Mouse (Mus musculus): Measurements from ENCODE around the gene Cbfa2t3. TPM values are rescaled to one million over a fixed set of nuclear protein-coding genes. Genes with fewer than 3 reads are reported as not detected.

The Cbfa2t3 gene
- total RNA-seq, 2 experiments from 2014 or later: 31.7 to 41.5 TPM

- intact Hi-C loops (cut with DNase I): no loop called here
- no peak for DNase-seq (ENCODE audit: low spot score in 2 of 2)
Observed at GRCm38 (mm10) chr8:122671894-122672293, 27.0 kb downstream of the Cbfa2t3 start.

DNA sequence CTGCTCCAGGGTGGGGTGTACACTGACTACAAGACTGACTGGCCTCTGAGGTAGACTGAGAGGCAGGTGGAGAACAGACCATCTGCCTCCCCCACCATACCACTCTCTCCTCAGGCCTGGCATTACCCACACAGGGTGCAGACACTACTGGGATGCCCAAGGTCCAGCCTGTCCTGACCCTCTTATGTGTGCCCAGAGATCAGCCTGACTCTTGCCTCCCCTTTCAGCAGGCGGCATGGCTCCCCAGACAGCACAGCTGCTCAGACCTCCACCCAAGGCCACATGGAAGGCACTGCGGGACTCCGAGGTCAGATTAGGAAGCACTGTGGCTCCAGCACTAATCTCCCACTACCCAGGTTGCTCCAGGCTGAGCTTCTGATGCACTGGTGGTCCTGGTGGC lies 28.2 kb downstream of the Cbfa2t3 start:
- intact Hi-C loops (cut with DNase I): no loop called here
- no peak for DNase-seq (ENCODE audit: low spot score in 2 of 2)

DNA sequence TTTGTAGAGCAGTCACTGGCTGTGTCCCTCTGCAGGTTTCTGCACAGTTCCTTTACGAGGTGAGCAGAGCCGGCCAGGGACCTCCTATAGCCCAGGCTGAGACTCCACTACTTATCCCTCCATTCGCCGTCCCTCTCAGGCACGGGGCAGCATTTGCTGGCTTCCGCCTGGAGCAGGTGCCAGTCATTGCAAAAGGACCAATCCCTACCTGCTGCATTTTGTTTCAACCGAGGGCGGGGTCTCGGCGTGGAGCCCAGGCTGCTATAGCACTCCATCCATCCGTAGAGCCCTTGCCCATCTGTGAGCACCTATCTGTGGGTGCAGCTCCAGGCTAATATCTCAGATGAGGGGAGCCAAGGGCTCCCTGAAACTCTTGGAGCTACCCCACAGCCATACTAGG lies 28.9 kb downstream of the Cbfa2t3 start:
- intact Hi-C loops (cut with DNase I): no loop called here
- no peak for DNase-seq (ENCODE audit: low spot score in 2 of 2)

DNA sequence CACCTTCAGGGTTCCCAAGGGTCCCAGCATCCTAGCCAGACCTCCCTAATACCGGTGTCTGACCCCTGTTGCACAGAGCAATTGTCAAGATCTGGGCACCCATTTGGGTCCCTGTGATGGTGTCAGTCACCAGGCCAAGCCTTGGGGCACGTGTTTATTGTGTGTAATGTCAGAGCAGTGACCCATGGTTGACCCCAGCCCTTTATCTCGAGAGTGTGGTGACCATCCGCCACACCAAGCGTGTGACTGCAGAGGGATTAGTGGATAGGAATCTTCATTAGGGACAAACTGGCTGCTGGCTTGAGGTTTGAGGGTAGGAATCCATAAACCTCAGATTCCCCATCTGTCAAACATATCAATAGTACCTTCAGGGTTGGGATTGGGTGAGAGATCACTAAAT lies 29.5 kb downstream of the Cbfa2t3 start:
- intact Hi-C loops (cut with DNase I): loop anchor here (2.0 kb wide), 1 partner anchor 29 kb away; no protein-coding TSS in a partner anchor
- DNase-seq (ENCODE audit: low spot score in 2 of 2): no peak

DNA sequence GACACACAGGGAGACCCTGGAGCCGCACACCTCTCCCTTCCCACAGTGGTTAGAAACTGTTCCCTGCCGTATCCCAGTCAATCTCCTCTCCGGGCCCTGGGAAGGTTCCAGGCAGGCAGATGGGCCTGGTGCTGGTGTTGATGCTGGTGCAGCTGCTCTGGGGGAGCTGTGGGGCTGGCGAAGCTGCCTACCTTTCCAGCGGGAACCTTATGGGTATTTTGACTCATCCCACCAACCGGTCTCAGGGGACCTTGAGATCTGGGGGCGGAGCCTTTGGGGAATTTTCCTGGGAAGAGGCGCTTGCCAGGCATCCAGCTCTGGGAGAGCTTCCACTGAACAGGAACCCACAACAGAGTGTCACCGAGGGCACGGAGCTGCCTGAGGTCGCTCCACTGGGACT lies 31.1 kb downstream of the Cbfa2t3 start:
- intact Hi-C loops (cut with DNase I): loop anchor here (2.0 kb wide), 1 partner anchor 27 kb away; no protein-coding TSS in a partner anchor
- DNase-seq (ENCODE audit: low spot score in 2 of 2): peak; percentile 47 to 91

DNA sequence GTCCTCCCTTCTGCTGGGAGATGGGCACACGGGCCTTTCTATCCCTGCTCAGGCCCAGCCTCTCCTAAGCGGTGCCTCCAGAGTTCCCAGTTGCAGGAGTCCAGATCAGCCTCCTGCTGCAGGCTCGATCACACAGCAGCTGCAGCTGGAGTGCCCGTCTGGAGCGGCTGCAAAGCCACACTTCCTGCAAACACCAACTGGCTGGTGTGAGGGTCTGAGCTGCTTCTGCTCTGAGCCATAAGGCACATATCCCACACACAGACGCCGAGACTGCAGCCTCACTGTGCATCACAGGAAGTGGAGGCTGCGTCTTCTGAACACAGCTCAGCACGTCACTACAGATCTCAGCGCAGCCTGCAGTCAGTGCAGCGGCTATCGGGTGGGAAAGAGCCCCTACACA lies 32.1 kb downstream of the Cbfa2t3 start:
- DNase-seq (ENCODE audit: low spot score in 2 of 2): peak; percentile 52 to 90
- intact Hi-C loops (cut with DNase I): no loop called here

DNA sequence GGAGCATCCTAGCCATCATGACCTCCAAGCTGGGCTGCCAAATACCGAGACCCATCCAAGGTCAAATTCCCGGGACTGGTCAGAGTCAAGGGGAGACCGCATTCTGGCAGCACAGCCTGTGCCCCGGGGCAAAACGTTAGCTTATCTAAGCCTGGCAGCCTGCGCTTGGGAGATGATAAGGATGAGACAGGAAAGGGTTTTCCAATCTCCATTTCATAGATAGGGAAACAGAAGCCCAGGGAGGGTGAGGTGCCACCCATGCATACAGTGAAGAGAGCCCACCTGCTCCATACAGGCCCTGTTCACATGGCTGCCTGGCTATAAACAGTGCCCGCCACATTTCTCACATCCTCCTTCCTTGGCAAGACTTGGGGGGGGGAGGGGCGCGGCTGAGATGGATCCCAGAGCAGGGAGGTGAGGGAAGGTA lies 32.6 kb downstream of the Cbfa2t3 start:
- intact Hi-C loops (cut with DNase I): no loop called here
- DNase-seq (ENCODE audit: low spot score in 2 of 2): peak in 1 of 2 experiments; percentile 31

- no peak for DNase-seq (ENCODE audit: low spot score in 2 of 2)
- intact Hi-C loops (cut with DNase I): no loop called here
Observed at GRCm38 (mm10) chr8:122665667-122666316, 33.1 kb downstream of the Cbfa2t3 start.

DNA sequence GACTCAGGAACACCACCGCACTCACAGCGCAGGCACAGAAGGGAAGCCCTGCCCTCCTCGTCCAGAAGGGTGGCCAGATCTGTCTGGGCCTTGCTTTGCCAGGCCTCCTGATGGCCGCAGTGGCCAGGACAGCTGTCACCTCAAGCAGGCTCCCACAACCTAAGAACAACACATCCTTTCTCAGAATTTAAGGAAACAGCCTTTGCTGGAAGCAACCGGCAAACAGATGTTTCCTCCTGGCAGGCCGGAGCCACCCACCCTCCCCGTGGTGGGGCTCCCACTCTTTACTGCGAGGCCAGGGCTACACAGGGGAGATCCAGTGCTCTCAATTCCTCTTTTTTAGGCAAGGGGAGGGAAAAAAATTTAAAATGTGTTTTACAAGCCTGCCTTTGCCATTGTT lies 33.7 kb downstream of the Cbfa2t3 start:
- intact Hi-C loops (cut with DNase I): no loop called here
- DNase-seq (ENCODE audit: low spot score in 2 of 2): peak; percentile 41 to 54

GRCm38 (mm10) chr8:122663670-122664069 lies 35.2 kb downstream of the Cbfa2t3 start:
- intact Hi-C loops (cut with DNase I): no loop called here
- DNase-seq (ENCODE audit: low spot score in 2 of 2): no peak

DNA sequence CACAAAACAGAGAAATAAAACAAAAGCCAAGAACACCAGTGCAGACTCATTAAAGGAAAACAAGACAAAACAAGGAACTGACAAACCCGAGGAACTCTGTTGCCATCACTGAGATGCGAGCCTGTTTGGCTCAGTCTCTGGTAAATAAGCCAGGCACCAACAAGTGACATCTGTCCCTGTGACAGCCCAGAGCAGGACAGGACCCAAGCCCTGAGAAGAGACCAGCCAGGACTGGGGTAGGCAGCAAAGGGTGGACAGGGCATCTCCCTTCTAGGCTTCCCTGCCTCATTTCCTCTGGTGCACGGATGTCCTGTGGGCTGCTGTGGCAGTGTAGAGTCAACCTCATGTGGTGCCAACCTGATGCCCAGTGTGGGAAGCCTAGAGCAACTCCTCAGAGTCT lies 35.8 kb downstream of the Cbfa2t3 start:
- no peak for DNase-seq (ENCODE audit: low spot score in 2 of 2)
- intact Hi-C loops (cut with DNase I): no loop called here

GRCm38 (mm10) chr8:122661894-122662293 lies 37.0 kb downstream of the Cbfa2t3 start:
- intact Hi-C loops (cut with DNase I): no loop called here
- DNase-seq (ENCODE audit: low spot score in 2 of 2): no peak

DNA sequence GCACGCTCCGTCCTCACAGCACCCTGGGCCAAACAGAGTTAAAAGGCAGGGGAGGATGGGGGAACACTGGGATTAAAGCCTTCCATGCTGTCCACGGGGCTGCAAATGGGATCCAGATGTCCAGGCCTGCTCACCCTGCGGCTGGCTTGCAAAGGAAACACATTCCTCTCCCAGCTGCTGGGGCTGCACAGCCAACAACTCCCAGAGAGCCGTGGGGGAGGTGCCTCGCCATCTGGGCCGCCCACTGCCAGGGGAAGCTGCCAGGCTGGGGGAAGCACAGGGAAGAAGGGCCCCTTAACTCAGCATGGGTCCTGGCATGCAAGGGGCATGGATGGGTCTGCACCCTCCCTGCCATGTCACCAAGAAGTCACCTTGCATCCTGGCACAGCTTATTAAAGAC lies 37.8 kb downstream of the Cbfa2t3 start:
- peak; percentile 75 to 86 for DNase-seq (ENCODE audit: low spot score in 2 of 2)
- intact Hi-C loops (cut with DNase I): no loop called here

DNA sequence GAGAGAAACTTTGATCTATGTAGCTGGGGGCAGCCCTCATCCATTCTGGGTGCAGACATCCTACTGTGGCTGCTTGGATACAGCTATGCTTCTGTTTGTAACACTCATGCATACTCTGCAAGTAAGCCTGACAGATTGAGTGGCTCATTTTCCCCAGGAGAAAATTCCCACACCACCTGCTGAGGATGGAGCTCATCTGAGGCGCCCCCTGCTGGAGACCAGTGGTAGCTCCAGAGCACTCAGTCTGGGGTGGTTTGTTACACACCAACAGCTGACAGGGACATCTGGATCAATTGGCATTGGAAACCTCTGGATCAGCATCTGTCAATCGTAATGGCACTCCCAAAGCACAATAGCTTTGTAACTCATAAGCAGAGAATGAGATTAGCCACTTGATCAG lies 38.9 kb downstream of the Cbfa2t3 start:
- intact Hi-C loops (cut with DNase I): no loop called here
- no peak for DNase-seq (ENCODE audit: low spot score in 2 of 2)

- intact Hi-C loops (cut with DNase I): no loop called here
- DNase-seq (ENCODE audit: low spot score in 2 of 2): no peak
Observed at GRCm38 (mm10) chr8:122658807-122659160, 40.1 kb downstream of the Cbfa2t3 start.

GRCm38 (mm10) chr8:122658149-122658806 lies 40.6 kb downstream of the Cbfa2t3 start:
- intact Hi-C loops (cut with DNase I): no loop called here
- no peak for DNase-seq (ENCODE audit: low spot score in 2 of 2)

DNA sequence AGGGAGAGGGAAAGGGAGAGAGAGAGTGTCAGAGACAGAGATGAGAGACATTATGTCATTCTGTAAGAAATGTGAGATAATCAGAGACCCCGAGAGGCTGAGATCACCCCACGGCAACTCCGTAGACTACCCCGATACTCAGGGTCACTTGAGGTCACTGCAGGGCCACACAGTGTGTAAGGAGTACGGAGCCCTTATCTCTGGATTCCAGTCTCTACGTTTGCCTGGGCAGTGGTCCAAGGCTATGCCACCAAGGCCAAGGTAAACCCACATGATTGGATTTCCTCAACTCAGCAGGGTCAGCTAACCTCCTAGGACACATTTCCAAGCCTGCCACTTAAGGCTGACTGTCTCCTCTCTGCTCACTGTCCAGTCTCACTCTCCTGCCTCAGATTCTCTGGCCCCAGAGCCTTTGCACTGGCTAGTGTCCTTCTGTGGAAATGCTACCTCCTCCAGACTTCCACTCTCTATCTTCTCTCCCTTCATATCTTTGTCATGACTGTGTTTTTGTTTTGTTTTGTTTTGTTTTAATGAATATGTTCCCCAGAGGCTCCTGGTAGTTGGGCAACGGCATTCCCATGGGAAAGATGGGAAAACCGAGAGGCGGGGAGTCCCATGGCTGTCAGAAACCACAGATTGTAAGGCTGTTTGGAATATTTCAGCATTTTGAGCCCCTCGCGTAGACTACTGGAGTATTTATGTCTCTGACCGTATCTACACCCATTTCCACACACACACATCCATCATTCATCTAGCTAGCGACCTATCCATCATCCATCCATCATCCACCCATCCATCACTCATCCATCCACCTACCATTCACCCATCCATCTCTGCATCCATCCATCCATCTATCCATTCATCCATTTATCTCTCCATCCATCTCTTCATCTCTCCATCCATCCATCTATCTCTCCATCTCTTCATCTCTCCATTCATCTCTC lies 42.6 kb downstream of the Cbfa2t3 start:
- DNase-seq (ENCODE audit: low spot score in 2 of 2): no peak
- intact Hi-C loops (cut with DNase I): no loop called here

DNA sequence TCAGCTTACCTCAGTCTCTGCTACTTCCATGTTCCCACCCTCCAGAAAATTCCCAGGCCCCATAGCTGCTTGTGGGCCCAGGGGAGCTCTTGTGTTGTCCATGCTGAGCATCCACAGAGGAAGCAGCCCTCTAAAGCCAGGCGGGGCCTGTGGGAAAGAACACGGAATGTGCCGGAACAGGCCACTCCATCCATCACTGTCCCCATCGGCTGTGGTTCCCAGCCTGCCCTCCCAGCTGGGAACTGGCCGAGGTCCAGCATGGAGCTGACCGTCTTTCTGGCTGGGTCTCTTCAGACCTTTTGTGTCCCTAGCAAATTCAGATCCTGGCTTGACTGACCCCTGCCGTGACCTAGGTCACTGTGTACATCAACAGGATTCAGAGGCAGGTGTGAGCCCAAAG lies 44.1 kb downstream of the Cbfa2t3 start:
- intact Hi-C loops (cut with DNase I): no loop called here
- no peak for DNase-seq (ENCODE audit: low spot score in 2 of 2)

DNA sequence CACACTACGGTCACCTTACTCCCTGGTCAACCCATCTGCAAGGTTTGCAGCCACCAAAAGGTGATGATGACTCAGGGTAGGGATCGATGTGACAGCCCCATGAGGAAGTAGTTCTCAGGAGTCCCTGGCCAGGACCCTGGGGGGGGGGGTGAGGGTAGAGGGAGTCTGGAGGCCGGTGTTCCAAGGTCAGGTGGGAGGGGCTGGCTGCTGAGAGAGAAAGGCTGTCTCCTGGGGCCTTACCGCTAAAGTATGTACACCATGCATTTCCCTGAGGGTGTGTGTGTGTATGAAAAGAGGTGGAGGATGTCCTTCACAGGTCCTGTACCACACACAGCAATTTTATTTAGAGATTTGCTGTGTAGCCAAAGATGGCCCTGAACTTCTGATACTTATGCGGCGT lies 46.3 kb downstream of the Cbfa2t3 start:
- intact Hi-C loops (cut with DNase I): no loop called here
- DNase-seq (ENCODE audit: low spot score in 2 of 2): no peak

DNA sequence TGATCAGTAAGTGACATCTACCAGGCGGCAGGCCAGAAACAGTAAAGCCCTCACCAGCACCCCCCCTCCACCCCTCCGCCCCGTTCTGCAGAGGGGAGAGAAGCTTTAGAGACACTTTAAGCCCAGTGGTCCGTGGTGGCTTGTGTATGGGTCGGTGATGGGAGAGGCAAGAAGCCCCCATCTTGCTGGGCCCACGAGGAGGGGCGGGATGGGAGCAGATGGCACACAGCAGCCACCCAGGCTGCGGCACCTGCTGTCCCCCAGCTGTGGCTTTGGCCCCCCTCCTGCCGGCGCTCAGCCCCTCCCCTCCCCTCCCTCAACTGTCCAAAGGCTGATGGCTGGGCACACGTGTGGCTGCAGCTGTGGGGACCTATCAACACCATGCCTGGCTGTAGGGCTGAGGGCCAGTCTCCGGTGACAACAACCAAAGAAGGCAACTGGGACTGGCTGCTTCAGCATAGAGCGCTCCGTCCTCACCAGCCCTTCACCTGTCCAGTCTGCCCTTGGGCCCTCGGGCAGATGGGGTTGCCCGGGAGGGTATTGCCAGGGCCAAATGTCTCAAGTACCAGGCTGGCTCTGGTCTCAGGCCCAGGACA lies 47.5 kb downstream of the Cbfa2t3 start:
- intact Hi-C loops (cut with DNase I): no loop called here

More for the DNA sequence above, 47.5 kb downstream of the Cbfa2t3 start:
- no peak for DNase-seq (ENCODE audit: low spot score in 2 of 2)
